Mouse (Mus musculus) megakaryocyte, adult 5-6 weeks (primary cell): ENCODE results near the gene Adam11. TPM values are rescaled to one million over a fixed set of nuclear protein-coding genes. Genes with fewer than 3 reads are reported as not detected.
"Not testable (repeated sequence)": the region's sequence is repeated elsewhere in the genome, so short reads cannot be mapped to it uniquely, and the experiment has no call there.

ENCODE experiments used
- ATAC-seq: 2 replicates; pipeline ENCODE4 v1.8.0; 2016; ENCODE audit warnings: mild to moderate bottlenecking, inconsistent platforms; ENCODE audit not compliant: poor library complexity, severe bottlenecking
- total RNA-seq, 2 experiments: library from RNA; stranded (forward) in 1 of 2; stranded (reverse) in 1 of 2; fragments of 153-499, 151-499 nt in 1 of 2; fragments of 221-1000, 200-1000 nt in 1 of 2; gene quantifications; 2 replicates each; pipeline versions ENCODE4 v1.2.3 to v1.2.4; 2015 to 2017

The Adam11 gene
- 0.54 and 0.62 TPM in 2 replicates for total RNA-seq (2015)
- total RNA-seq (2017): 0.81 TPM in 1 of 2 replicates, not detected in the other

GRCm38 (mm10) chr11:102761309-102762210, at the start of gene Adam11:
Gene Adam11 (plus strand): TSS chr11:102761439.
- ATAC-seq: no peak

DNA sequence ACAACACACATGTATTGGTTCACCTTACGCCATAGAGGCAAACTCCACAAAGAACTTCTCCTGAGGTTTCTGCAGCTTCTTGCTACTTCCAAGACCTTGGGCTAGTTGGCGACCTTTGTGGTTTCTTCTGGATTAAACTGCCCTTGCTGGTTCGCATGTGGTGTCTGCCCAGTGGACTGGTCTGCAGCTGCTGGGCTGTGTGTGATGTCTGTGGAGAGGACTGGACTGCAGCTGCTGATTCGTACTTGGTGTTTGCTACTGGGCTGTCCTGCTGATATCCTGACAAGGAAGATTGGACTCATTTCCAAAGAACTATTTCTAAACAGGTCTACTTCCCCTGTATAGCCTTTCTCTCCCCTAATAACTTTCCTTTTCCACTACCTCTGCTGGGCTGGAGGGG, 48.8 kb upstream of the Adam11 start:
- ATAC-seq: no peak

DNA sequence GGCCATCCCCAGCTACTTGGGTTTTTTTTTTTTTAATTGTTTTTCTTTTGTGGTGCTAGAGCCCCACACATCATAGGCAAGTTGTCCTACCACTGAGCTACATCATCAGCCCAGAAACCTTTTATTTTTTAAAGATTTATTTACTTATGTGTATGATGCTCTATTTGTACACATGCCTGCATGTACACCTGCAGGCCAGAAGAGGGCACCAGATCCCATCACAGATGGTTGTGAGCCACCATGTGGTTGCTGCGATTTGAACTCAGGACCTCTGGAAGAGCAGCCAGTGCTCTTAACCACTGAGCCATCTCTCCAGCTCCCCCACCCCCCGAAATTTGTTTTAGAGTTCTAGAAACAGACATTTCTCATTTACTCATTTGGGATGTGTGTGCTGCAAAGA, 46.7 kb upstream of the Adam11 start:
- ATAC-seq: not testable (repeated sequence)

- no peak for ATAC-seq
Observed at GRCm38 (mm10) chr11:102716135-102716534, 45.1 kb upstream of the Adam11 start.

- no peak for ATAC-seq
Observed at GRCm38 (mm10) chr11:102725574-102725973, 35.7 kb upstream of the Adam11 start.

DNA sequence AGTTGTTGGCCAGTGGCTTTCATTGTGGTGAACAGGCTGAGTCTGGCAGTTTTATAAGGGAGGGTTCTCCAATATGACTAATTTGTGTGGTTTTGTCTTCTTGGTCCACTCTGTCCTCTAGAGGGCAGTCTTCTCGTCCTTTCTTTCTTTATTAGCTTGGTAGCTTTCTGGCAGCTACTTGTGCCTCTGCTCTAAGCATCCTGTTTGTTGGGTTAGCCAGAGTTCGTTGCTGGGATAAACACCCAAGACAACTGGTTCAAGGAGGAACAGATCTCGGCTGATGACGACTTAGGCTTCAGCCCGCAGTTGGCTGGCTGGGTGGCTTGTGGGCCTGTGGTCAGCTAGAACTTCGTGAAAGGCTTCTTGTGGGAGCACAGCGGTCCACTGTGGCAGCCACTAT, 32.6 kb upstream of the Adam11 start:
- ATAC-seq: 0 out of 2 replicates have a peak, but pooled peaks have one; percentile 33

GRCm38 (mm10) chr11:102729835-102730234, 31.4 kb upstream of the Adam11 start:
- ATAC-seq: no peak

GRCm38 (mm10) chr11:102731366-102731765, 29.9 kb upstream of the Adam11 start:
- ATAC-seq: no peak

- ATAC-seq: no peak
Observed at GRCm38 (mm10) chr11:102733146-102733545, 28.1 kb upstream of the Adam11 start.

GRCm38 (mm10) chr11:102734961-102735360, 26.3 kb upstream of the Adam11 start:
- no peak for ATAC-seq

GRCm38 (mm10) chr11:102738046-102738445, 23.2 kb upstream of the Adam11 start:
- ATAC-seq: no peak

DNA sequence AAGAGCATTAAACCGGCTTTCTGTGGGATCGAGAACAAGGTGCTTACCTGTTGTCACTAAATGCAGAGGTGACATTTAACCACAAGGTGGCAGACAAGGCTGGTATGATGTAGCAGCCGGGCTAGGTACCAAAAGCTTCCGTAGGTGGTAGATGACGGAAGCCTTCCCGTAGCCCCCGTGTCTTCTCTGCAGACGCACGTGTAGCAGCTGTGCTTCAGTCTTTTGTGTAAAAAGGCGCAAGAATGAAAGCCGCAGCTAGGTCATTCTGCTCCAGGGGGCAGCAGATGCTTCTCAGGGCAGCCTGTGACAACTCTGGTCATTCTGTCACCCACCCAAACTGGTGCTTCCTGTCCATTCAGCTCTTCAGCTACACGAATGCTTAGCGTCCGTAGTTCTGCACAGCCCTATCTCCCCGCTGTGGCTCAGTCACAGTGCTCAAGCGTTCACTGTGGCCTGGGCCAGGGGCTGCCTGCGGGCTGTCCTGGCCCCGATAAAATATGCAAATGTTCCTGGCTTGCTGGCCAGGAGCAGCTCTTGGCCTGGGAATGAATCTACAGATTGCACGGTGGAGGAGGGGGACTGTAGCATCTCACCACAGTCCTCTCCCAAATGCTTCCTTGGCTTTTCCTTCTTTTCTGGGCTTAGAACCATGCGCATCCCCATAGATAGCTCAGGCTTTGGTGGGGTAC, 21.8 kb upstream of the Adam11 start:
- ATAC-seq: peak; percentile 60

GRCm38 (mm10) chr11:102740634-102741033, 20.6 kb upstream of the Adam11 start:
- no peak for ATAC-seq

- no peak for ATAC-seq
Observed at GRCm38 (mm10) chr11:102741129-102741950, 19.9 kb upstream of the Adam11 start.

GRCm38 (mm10) chr11:102742066-102742465, 19.2 kb upstream of the Adam11 start:
- ATAC-seq: no peak

DNA sequence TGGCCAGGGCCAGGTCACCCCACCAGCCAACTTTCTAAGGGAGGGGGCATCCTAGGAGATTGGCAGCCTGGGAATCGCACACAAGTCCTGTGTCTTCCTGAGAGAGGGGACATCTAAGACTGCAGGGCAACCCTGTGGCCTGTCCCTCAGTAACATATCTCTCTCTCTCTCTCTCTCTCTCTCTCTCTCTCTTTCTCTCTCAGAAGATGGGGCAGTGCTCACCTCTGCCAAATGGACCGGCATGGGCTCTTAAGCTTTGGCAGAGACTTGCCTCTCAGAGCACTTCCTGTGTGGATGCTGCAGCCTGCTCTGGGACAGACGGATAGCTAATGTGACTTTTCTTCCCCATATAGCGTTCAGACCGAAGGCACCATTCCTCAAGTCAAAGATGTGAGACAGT, 18.4 kb upstream of the Adam11 start:
- no peak for ATAC-seq

DNA sequence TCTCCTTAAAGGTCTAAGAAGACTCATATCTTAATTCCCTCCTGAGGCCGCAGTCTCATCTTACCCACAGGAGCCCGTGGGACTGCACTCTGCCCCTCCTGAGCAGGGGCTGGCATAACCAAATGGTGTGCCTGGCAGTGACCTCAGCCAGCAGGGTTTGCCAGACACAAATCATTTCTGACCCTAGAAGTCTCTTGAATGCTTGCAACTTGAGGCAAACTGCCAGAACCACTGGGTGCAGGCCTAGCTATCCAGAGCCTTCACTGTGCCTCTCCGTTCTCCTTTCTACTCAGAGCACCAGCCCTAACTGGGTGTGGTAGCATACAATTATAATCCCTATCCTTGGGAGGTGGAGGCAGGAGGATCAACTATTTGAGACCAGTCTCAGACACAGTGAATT, 16.5 kb upstream of the Adam11 start:
- ATAC-seq: no peak

DNA sequence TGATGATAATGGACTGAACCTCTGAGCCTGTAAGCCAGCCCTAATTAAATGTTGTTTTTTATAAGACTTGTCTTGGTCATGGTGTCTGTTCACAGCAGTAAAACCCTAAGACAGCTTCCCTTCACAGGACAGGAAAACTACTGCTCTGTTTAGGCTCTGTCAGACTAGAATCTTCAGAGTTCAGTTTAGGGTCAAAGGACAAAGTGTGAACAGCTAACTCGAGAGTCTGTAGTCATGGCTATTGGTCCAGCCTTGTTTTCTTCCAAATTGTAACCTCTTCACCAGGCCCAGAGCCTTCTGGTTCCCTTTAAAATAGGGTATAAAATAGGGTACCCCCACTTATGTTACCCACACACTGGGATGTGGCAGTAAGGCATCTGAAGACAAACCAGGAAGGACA, 13.4 kb upstream of the Adam11 start:
- ATAC-seq: no peak

- ATAC-seq: no peak
Observed at GRCm38 (mm10) chr11:102748381-102748780, 12.9 kb upstream of the Adam11 start.

GRCm38 (mm10) chr11:102749712-102750111, 11.5 kb upstream of the Adam11 start:
- no peak for ATAC-seq
